Mouse (Mus musculus): ENCODE measurements around the gene Fgfr2. TPM values are rescaled to one million over a fixed set of nuclear protein-coding genes. Genes with fewer than 3 reads are reported as not detected.

The Fgfr2 gene
- polyA plus RNA-seq, 1 experiment from 2014 or later = 110 TPM

DNA sequence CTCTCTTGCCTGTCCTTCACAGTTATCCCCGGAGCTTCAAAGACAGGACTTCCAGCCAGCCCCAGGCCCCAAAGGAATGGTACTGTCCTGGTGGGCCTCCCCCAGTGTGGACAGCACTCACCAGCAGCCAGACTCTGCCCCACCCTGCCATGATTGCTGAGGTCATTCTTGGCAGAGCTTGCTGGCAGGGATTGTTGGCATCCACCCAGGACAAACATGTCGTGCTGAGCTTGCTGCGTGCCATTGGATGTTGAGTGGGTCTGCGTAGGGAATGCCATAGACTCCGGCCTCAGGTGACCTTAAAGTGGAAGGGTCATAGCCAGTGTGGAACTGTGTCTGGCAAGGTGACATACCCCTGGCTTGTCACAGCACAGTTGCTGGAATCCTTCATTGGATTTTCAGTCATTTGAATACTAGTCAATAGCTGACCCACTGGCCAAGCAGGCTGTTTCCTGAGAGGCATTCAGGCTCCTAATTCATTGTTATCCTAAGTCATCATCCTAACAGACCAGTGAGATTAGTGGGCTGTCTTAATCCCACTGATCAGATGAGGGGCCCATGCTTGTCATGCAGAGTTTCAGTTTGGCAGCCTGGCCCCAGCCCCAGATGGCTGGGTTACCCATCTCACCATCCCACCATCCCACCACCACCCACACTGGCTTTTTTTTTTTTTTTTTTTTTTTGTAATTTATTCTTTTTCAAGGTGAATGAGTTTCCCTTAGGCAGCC is 2145.2 kb downstream of the Fgfr2 start:
- Histone ChIP-seq H3K4me2 (replicated peaks; ENCODE audit: low read depth, low read length) (no peak overlapping the region), H3K9ac (replicated peaks; ENCODE audit: low read depth) (no peak overlapping the region), H3K4me1 (ENCODE audit: insufficient read depth, low read depth, low read length) (peaks cover 27% of the 10 kb centered on the region), H3K27me3 (replicated peaks; ENCODE audit: insufficient read depth, low read length) (no peaks in the 10 kb centered on the region), H3K27ac (ENCODE audit: low read length) (peak overlapping the region; percentile 60), H3K4me3 (ENCODE audit: low read depth, low read length) (no peak overlapping the region), H3K9me3 (ENCODE audit: low read length) (no peaks in the 10 kb centered on the region), H3K36me3 (ENCODE audit: insufficient read depth, low read length) (no peaks in the 10 kb centered on the region)
- TF ChIP-seq EP300 (IDR thresholded peaks at IDR 0.05) (peak; percentile 93), CTCF (IDR thresholded peaks at IDR 0.05) (no peak)
- ATAC-seq (peak; percentile 86), DNase-seq (ENCODE audit: low spot score) (peak; percentile 93)
- 4% methylated on average over 5 of the region's 5 CpGs for WGBS

DNA sequence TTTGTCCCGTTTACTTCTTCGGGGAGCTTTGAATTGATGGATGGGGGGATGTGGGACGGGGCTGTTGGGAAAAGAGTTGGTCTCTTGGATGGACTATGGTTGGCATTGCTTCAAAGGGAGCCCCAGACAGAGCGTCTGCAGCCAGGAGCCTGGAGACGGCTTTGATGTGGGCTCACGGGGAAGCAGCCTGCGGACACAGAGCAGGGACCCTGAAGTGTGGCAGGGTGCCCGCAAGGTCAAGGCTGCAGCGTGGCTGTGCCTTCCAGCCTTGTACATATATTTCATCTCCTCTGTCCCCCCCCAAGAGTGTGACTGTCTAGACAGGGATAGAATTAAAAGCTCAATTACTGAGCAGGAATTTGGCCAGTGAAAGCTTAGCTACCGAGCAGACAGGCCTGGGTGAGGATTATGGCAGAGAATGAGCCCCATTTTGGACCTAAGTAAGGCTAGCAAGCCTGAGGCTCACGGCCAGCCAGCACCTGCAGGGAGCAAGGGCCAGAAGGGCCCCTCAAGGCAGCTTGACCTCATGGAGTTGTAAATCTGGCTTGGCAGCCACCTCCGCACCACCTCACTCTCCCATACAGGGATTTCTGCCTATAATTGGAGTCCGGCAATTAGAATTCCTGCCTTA is 2146.7 kb downstream of the Fgfr2 start:
- H3K4me3 ChIP-seq (ENCODE audit: low read depth, low read length) = no peak overlapping the region
- 32% methylated on average over 13 of the region's 13 CpGs for WGBS
- H3K4me1 ChIP-seq (ENCODE audit: insufficient read depth, low read depth, low read length) = peaks cover 19% of the 10 kb centered on the region
- no peaks in the 10 kb centered on the region for H3K9me3 ChIP-seq (ENCODE audit: low read length)
- no peak for ATAC-seq
- no peaks in the 10 kb centered on the region for H3K27me3 ChIP-seq (replicated peaks; ENCODE audit: insufficient read depth, low read length)
- H3K27ac ChIP-seq (ENCODE audit: low read length) = no peak overlapping the region
- H3K9ac ChIP-seq (replicated peaks; ENCODE audit: low read depth) = no peak overlapping the region
- DNase-seq (ENCODE audit: low spot score) = no peak
- no peak for TF ChIP-seq EP300 (IDR thresholded peaks at IDR 0.05)
- no peak for TF ChIP-seq CTCF (IDR thresholded peaks at IDR 0.05)
- no peaks in the 10 kb centered on the region for H3K36me3 ChIP-seq (ENCODE audit: insufficient read depth, low read length)
- no peak overlapping the region for H3K4me2 ChIP-seq (replicated peaks; ENCODE audit: low read depth, low read length)

DNA sequence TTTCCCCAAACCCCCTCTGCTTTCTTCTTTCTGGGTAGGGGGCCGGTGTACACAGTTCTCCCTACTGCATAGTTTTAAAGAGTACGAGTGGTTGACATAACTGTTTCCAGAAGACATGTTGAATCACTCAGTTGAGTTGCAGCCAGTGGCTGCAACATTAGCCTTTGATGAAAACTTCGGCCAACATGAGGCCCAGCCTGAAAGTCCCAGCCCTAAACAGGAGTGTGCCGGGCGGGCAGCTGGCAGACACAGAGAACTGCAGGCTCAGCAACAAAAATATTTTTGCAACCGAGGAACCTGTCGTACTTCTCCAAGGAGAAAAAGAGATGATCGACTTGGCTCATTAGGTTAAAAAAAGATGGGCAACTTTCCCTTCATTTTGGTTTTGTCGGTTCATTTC is 2150.4 kb downstream of the Fgfr2 start:
- Histone ChIP-seq H3K27me3 (replicated peaks; ENCODE audit: insufficient read depth, low read length) (no peaks in the 10 kb centered on the region), H3K4me2 (replicated peaks; ENCODE audit: low read depth, low read length) (no peak overlapping the region), H3K4me1 (ENCODE audit: insufficient read depth, low read depth, low read length) (peaks cover 12% of the 10 kb centered on the region), H3K36me3 (ENCODE audit: insufficient read depth, low read length) (no peaks in the 10 kb centered on the region), H3K27ac (ENCODE audit: low read length) (no peak overlapping the region), H3K9me3 (ENCODE audit: low read length) (no peaks in the 10 kb centered on the region), H3K4me3 (ENCODE audit: low read depth, low read length) (no peak overlapping the region), H3K9ac (replicated peaks; ENCODE audit: low read depth) (no peak overlapping the region)
- TF ChIP-seq CTCF (IDR thresholded peaks at IDR 0.05) = no peak
- TF ChIP-seq EP300 (IDR thresholded peaks at IDR 0.05) = no peak
- no peak for DNase-seq (ENCODE audit: low spot score)
- WGBS = 81% methylated on average over 9 of the region's 9 CpGs
- no peak for ATAC-seq

DNA sequence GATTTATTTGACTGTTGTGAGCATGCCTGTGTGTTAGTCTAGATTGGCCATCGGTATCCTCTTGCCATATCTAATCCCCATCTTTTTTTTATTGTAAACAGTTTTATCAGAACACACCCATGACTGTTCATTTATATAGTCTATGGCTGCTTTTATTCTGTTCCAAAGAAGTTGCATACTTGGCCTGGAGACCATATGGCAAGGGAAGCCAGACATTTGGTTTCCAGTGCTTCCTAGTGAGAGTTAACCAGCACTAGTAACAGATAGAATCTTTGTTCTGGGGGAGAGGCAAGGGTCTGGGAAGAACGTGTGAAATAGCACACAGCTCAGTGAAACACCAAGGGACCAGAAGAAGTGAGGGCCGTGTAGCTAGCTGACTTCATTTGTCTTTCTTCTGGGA is 2153.6 kb downstream of the Fgfr2 start:
- Histone ChIP-seq H3K27ac (ENCODE audit: low read length) (no peak overlapping the region), H3K9ac (replicated peaks; ENCODE audit: low read depth) (no peak overlapping the region), H3K27me3 (replicated peaks; ENCODE audit: insufficient read depth, low read length) (no peaks in the 10 kb centered on the region), H3K4me1 (ENCODE audit: insufficient read depth, low read depth, low read length) (peaks cover 8% of the 10 kb centered on the region; the same call in 1 of the 2 replicates), H3K9me3 (ENCODE audit: low read length) (no peaks in the 10 kb centered on the region), H3K4me2 (replicated peaks; ENCODE audit: low read depth, low read length) (no peak overlapping the region), H3K36me3 (ENCODE audit: insufficient read depth, low read length) (no peaks in the 10 kb centered on the region), H3K4me3 (ENCODE audit: low read depth, low read length) (no peak overlapping the region)
- ATAC-seq = no peak
- DNase-seq (ENCODE audit: low spot score) = no peak
- TF ChIP-seq CTCF (IDR thresholded peaks at IDR 0.05) (no peak), EP300 (IDR thresholded peaks at IDR 0.05) (no peak)
- 42% methylated on average over 3 of the region's 3 CpGs for WGBS

GRCm38 (mm10) chr7:130969076-130969475 is 2154.1 kb downstream of the Fgfr2 start:
- TF ChIP-seq CTCF (IDR thresholded peaks at IDR 0.05) (no peak), EP300 (IDR thresholded peaks at IDR 0.05) (no peak)
- DNase-seq (ENCODE audit: low spot score) (no peak), ATAC-seq (no peak)
- Histone ChIP-seq H3K9ac (replicated peaks; ENCODE audit: low read depth) (no peak overlapping the region), H3K36me3 (ENCODE audit: insufficient read depth, low read length) (no peaks in the 10 kb centered on the region), H3K4me2 (replicated peaks; ENCODE audit: low read depth, low read length) (no peak overlapping the region), H3K4me3 (ENCODE audit: low read depth, low read length) (no peak overlapping the region), H3K27me3 (replicated peaks; ENCODE audit: insufficient read depth, low read length) (no peaks in the 10 kb centered on the region), H3K4me1 (ENCODE audit: insufficient read depth, low read depth, low read length) (peaks cover 9% of the 10 kb centered on the region; the same call in 1 of the 2 replicates), H3K27ac (ENCODE audit: low read length) (no peak overlapping the region), H3K9me3 (ENCODE audit: low read length) (no peaks in the 10 kb centered on the region)
- WGBS = 67% methylated on average over 5 of the region's 5 CpGs

- Histone ChIP-seq H3K4me2 (replicated peaks; ENCODE audit: low read depth, low read length) (no peak overlapping the region), H3K9ac (replicated peaks; ENCODE audit: low read depth) (no peak overlapping the region), H3K4me1 (ENCODE audit: insufficient read depth, low read depth, low read length) (peaks cover 9% of the 10 kb centered on the region; the same call in 1 of the 2 replicates)
Measured at GRCm38 (mm10) chr7:130968537-130968936, 2154.6 kb downstream of the Fgfr2 start.

More at GRCm38 (mm10) chr7:130968537-130968936, 2154.6 kb downstream of the Fgfr2 start:
- ATAC-seq (peak; percentile 59), DNase-seq (ENCODE audit: low spot score) (peak; percentile 57)
- Histone ChIP-seq H3K36me3 (ENCODE audit: insufficient read depth, low read length) (no peaks in the 10 kb centered on the region), H3K27ac (ENCODE audit: low read length) (no peak overlapping the region), H3K4me3 (ENCODE audit: low read depth, low read length) (no peak overlapping the region), H3K27me3 (replicated peaks; ENCODE audit: insufficient read depth, low read length) (no peaks in the 10 kb centered on the region), H3K9me3 (ENCODE audit: low read length) (no peaks in the 10 kb centered on the region)
- 28% methylated on average over 7 of the region's 7 CpGs for WGBS
- no peak for TF ChIP-seq EP300 (IDR thresholded peaks at IDR 0.05)
- TF ChIP-seq CTCF (IDR thresholded peaks at IDR 0.05) = peak; percentile 59
